Mouse (Mus musculus) forebrain, embryonic 10.5 days (tissue): ENCODE data around the gene Hdac11. TPM values are rescaled to one million over a fixed set of nuclear protein-coding genes. Genes with fewer than 3 reads are reported as not detected.
"Not testable (repeated sequence)": the region's sequence is repeated elsewhere in the genome, so short reads cannot be mapped to it uniquely, and the experiment has no call there.

Experiments
- DNase-seq: peaks from one replicate; pipeline ENCODE4 v3.0.0-alpha.2; 2017; ENCODE audit warnings: low spot score; ENCODE audit errors: extremely low spot score
- H3K27ac ChIP-seq: fragments of 300-500 bp; sonication (generic); 2 replicates; pipeline ENCODE4 v1.5.1; 2016; ENCODE audit warnings: mild to moderate bottlenecking
- H3K27me3 ChIP-seq: fragments of 300-500 bp; sonication (generic); 2 replicates; pipeline ENCODE4 v1.6.1; 2016; ENCODE audit warnings: mild to moderate bottlenecking; ENCODE audit not compliant: poor library complexity, severe bottlenecking
- H3K36me3 ChIP-seq: fragments of 300-500 bp; sonication (generic); replicated peaks from 2 replicates; pipeline ENCODE4 v1.6.1; 2016; ENCODE audit warnings: mild to moderate bottlenecking, moderate library complexity
- H3K4me1 ChIP-seq: fragments of 300-500 bp; sonication (generic); 2 replicates; pipeline ENCODE4 v1.6.1; 2016
- H3K4me3 ChIP-seq: fragments of 300-500 bp; sonication (generic); 2 replicates; pipeline ENCODE4 v1.5.1; 2016; ENCODE audit warnings: mild to moderate bottlenecking, moderate library complexity
- H3K9me3 ChIP-seq: fragments of 300-500 bp; sonication (generic); 2 replicates; pipeline ENCODE4 v1.6.1; 2016; ENCODE audit warnings: mild to moderate bottlenecking, moderate library complexity
- WGBS: fragments of 180-500 bp; shearing (Covaris S2); methylation state at CpG from one replicate; pipeline ENCODE4 v1.1.7; 2016; 5-methylcytosine and 5-hydroxymethylcytosine counted together
- polyA plus RNA-seq: library from polyadenylated mRNA; unstranded; fragments of >200 nt; fragmentation: Nextera tagmentation; extraction: Ambion mirVana; gene quantifications from 2 replicates; pipeline ENCODE4 v1.2.1, GENCODE M21; 2016

The Hdac11 gene
- polyA plus RNA-seq, 1 experiment from 2014 or later: 9.8 TPM

DNA sequence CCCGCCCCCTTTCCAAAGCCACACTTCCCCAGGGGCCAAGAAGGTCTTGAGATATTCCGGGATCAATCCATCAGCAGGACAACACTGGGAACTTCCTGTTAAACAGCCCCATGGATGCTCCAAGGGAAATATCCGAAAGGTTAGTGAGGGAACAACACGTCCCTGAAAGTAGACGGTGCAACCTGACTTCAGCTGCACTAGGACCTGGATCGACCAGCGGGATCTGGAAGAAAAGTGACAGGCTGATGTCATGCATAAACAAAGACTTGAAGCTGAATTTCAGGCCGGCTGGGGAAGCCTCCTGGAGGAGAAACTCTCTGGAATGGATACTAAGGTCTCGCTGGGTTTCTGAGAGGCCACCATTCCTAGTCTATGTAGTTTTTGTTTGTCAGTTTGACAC lies 39.3 kb upstream of the Hdac11 start:
- H3K4me3 ChIP-seq: peak overlapping the region; percentile 84
- peaks cover 4% of the 10 kb centered on the region for H3K36me3 ChIP-seq
- peaks cover 27% of the 10 kb centered on the region for H3K27me3 ChIP-seq
- H3K4me1 ChIP-seq: peaks cover 38% of the 10 kb centered on the region
- H3K27ac ChIP-seq: peak overlapping the region; percentile 96
- H3K9me3 ChIP-seq: peaks cover 11% of the 10 kb centered on the region; the same call in 1 of the 2 replicates
- no peak for DNase-seq
- 3% methylated on average over 9 of the region's 9 CpGs for WGBS

DNA sequence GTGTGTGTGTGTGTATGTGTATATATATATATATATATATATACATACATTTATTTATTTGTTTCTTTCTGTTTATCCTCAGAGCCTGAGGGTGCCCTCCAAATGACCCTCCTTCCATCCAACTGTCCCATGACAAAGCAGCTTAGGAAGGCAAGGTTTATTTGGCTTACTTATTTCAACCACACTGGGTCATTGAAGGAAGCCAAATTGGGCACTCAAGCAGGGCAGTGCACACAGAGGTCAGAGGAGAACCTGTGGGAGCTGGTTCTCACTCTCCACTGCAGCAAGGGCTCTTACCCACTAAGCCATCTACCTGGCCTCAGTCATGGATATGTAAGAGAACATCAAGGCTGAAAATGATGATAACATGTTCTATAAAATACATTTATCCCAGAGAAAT lies 37.9 kb upstream of the Hdac11 start:
- peaks cover 38% of the 10 kb centered on the region for H3K4me1 ChIP-seq
- H3K36me3 ChIP-seq: no peaks in the 10 kb centered on the region
- H3K27ac ChIP-seq: no peak overlapping the region
- H3K9me3 ChIP-seq: peaks cover 11% of the 10 kb centered on the region; the same call in 1 of the 2 replicates
- no peak for DNase-seq
- H3K4me3 ChIP-seq: no peak overlapping the region
- peaks cover 27% of the 10 kb centered on the region for H3K27me3 ChIP-seq

DNA sequence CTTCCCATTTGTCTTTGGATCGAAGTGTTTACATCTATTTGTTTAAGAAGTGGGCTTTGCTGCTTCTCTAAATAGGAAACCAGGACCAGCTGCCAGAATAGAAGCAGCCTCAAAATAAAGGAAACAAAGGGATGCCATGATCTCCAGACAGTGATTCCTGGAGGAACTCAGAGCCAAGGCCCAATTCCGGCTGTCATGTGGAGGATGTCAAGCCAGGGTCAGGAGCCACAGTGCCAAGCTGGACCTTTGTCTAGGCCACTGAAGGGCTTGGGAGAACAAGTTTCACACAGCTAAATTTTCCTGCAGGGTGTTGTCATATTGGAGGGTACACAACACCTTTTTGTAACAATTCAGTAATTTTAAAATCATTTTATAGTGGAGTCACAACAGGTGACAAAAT lies 36.3 kb upstream of the Hdac11 start:
- DNase-seq: no peak
- Histone ChIP-seq H3K27ac (no peak overlapping the region), H3K9me3 (peaks cover 11% of the 10 kb centered on the region; the same call in 1 of the 2 replicates), H3K36me3 (no peaks in the 10 kb centered on the region), H3K27me3 (peaks cover 27% of the 10 kb centered on the region), H3K4me1 (peaks cover 35% of the 10 kb centered on the region), H3K4me3 (no peak overlapping the region)
- 88% methylated on average over 2 of the region's 2 CpGs for WGBS

DNA sequence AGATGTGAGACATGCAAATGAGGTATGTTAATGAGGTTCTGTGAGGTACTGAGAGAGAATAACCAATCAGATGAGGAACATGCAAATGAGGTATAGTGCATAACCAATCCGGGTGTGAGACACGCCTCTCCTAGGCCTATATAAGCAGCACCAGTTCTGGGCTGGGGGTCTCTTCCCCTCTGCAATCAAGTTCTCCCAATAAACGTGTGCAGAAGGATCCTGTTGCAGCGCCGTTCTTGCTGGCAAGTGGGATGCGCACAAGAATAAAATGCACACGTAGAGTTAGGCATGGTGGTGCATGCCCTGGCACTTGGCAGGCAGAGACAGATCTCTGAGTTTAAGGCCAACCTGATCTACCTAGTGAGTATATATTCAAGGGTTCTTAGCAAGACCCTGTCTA lies 35.4 kb upstream of the Hdac11 start:
- H3K4me1 ChIP-seq: peaks cover 26% of the 10 kb centered on the region
- H3K4me3 ChIP-seq, H3K36me3 ChIP-seq, DNase-seq, H3K27ac ChIP-seq: not testable (repeated sequence)
- WGBS: 91% methylated on average over 7 of the region's 7 CpGs
- peaks cover 11% of the 10 kb centered on the region; the same call in 1 of the 2 replicates for H3K9me3 ChIP-seq
- H3K27me3 ChIP-seq: peaks cover 23% of the 10 kb centered on the region

DNA sequence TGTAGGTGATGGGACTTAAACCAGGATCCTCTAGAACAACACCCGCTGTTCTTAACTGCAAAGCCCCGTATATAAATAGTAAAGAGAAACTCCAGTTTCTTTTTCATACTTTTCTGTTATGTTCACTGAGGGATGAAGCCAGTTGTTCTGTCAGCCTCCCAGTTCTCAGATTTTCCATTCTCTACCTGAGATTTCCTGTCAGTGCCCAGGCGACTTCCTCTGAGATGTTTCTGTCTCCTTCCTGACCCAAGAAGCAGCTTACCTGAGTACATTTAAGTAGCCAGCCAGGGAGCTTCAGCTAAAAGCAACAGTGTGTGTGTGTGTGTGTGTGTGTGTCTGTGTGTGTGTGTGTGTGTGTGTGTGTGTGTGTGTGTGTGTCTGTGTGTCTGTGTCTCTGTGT lies 33.0 kb upstream of the Hdac11 start:
- Histone ChIP-seq H3K4me1 (0 out of 2 replicates have a peak, but pooled peaks cover 7% of the 10 kb centered on the region), H3K4me3 (no peak overlapping the region), H3K27me3 (peaks cover 10% of the 10 kb centered on the region), H3K27ac (no peak overlapping the region), H3K9me3 (peaks cover 11% of the 10 kb centered on the region; the same call in 1 of the 2 replicates), H3K36me3 (no peaks in the 10 kb centered on the region)
- WGBS: 92% methylated on average over 3 of the region's 3 CpGs
- DNase-seq: no peak

DNA sequence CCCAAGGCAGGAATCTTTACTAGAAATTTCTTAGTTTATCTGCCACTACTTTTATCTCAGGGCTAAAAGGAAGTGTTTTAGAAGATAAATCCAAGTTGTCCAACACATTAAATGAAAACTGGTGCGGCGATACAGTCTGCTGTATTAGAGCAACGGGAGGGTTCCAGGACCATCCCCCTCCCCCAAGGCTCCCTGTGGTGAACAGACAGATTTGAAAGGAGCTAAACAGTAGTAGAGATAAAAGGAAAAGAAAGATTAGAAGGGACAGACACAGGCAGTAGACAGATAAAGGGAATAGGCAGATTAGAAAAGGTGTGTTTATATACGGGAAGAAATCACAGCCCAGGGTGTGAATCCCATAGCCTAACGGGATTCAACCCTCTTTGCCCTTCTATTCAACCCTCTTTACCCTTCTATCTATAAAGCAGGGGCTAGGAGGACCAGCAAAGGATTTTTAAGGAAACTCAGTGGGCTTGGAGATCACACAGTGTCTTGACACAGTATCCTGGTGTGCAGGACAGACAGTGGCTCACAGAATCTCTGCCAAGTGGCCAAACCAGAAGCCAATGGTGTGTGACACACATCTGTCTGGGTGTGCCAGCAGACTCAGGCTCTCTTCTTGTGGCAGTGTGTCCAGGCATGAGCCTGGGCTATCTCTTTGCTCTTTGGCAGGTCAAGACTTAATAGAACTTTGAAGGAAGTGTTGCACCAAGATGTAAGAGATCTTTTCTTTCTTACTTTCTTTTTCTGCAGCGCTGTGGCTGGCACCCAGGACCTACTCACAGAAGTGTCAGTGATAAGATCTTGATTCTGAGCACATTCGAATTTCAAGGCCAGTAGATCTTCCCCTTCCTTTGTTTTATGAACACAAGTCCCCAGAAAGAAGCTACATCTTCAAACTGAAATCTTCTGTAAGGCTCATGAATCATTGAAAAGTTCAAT lies 31.9 kb upstream of the Hdac11 start:
- H3K27ac ChIP-seq: no peak overlapping the region
- WGBS: 51% methylated on average over 7 of the region's 7 CpGs
- DNase-seq: no peak
- no peaks in the 10 kb centered on the region; the same call in 1 of the 2 replicates for H3K27me3 ChIP-seq
- 0 out of 2 replicates have a peak, but pooled peaks cover 7% of the 10 kb centered on the region for H3K4me1 ChIP-seq
- H3K9me3 ChIP-seq: peaks cover 11% of the 10 kb centered on the region; the same call in 1 of the 2 replicates
- H3K36me3 ChIP-seq: no peaks in the 10 kb centered on the region
- no peak overlapping the region for H3K4me3 ChIP-seq

DNA sequence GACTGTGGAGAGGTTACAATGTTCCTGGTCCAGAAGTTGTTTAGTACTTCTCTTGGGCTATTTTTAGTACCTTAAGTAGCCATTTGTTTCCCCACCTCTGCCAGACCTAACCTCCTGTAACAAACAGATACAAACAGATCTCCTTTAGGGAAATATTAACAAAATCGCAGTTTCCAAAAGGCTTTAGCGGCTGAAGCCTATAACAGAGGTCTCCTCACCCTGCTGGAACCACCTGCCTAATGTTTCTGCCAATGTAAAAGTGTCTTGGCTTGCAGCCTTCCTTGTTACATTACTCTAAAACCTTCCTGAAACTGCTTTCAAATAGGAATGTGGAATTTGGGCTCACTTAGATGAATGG lies 31.3 kb upstream of the Hdac11 start:
- Histone ChIP-seq H3K9me3 (peaks cover 11% of the 10 kb centered on the region; the same call in 1 of the 2 replicates), H3K27ac (no peak overlapping the region), H3K4me1 (0 out of 2 replicates have a peak, but pooled peaks cover 7% of the 10 kb centered on the region), H3K27me3 (no peaks in the 10 kb centered on the region; the same call in 1 of the 2 replicates), H3K36me3 (no peaks in the 10 kb centered on the region), H3K4me3 (no peak overlapping the region)
- WGBS: 92% methylated on average over 2 of the region's 2 CpGs
- no peak for DNase-seq

DNA sequence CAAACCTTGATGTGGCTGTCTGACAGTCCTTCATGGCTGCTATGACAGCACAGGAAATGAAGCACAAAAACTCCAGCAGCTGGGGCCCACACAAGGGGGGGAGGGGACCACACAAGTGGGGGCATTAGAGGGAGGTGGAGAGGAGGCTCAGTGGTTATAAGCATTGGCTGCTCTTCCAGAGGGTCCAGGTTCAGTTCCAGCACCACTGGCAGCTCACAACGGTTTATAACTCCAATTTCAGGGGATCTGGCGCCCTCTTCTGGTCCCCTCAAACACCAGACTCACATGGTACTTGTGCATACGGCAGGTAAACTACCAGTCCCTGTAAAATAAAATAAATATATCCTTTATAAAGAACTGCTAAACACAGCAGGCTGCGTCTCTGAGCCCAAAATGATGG lies 27.5 kb upstream of the Hdac11 start:
- no peaks in the 10 kb centered on the region for H3K36me3 ChIP-seq
- WGBS: 52% methylated on average over 4 of the region's 4 CpGs
- H3K4me3 ChIP-seq: no peak overlapping the region
- H3K9me3 ChIP-seq: no peaks in the 10 kb centered on the region; the same call in 1 of the 2 replicates
- DNase-seq: no peak
- H3K27me3 ChIP-seq: no peaks in the 10 kb centered on the region
- H3K27ac ChIP-seq: no peak overlapping the region
- 0 out of 2 replicates have a peak, but pooled peaks cover 7% of the 10 kb centered on the region for H3K4me1 ChIP-seq

DNA sequence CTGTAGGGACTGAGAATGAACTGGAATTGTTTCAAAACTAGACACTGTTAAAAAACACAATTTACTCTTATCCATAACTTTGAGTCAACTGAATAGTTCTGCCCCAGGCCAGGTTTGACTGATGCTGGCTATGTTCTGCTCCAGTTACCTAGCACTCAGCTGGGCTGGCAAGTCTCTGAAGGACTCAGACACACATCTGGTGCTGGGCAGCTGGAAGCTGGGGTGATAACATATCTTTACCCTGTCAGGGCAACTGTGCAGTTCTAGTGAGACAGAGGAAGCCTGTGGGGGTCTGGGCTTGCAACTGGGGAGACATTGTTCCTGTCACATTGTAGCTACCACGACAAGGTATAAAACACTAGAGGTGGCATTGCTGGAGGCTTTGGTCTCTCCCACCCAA lies 25.6 kb upstream of the Hdac11 start:
- WGBS: 53% methylated on average over 1 of the region's 1 CpGs
- H3K4me3 ChIP-seq: no peak overlapping the region

DNA sequence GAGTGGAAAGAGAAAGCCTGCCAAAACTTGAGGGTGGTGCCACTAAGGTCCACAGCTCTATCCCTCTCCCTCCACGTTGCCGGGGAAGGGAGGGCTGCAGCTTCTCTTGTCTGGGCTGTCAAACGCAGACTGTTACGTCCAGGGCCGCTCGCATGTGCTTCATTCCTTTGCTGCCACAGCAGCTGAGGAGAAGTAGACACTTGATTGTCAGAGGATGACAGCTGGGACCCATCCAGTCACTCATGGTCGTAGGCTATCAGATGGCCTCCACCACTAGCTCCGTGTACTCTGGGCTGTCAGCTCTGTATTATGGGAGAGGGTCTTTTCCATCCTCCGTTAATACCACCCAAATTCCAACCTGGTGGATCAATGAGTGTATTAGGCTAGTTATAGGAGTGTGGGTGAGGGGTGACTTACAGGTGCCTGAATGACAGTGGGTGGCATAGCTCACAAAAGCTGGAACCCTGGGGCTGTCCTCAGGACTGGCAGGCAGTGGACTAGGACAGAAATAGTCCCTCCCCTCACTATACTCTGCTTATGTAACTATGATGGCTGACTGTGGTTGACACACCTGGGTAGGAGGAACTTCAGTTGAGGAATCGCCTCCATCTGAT lies 19.0 kb upstream of the Hdac11 start:
- no peak overlapping the region for H3K27ac ChIP-seq
- H3K27me3 ChIP-seq: no peaks in the 10 kb centered on the region
- H3K9me3 ChIP-seq: no peaks in the 10 kb centered on the region
- WGBS: 89% methylated on average over 10 of the region's 10 CpGs
- no peak overlapping the region for H3K4me3 ChIP-seq
- DNase-seq: no peak
- H3K4me1 ChIP-seq: no peaks in the 10 kb centered on the region
- no peaks in the 10 kb centered on the region for H3K36me3 ChIP-seq

More for the DNA sequence above, 25.6 kb upstream of the Hdac11 start:
- DNase-seq: no peak
- no peaks in the 10 kb centered on the region for H3K27me3 ChIP-seq
- H3K36me3 ChIP-seq: no peaks in the 10 kb centered on the region
- no peaks in the 10 kb centered on the region for H3K4me1 ChIP-seq
- no peak overlapping the region for H3K27ac ChIP-seq
- H3K9me3 ChIP-seq: no peaks in the 10 kb centered on the region; the same call in 1 of the 2 replicates

DNA sequence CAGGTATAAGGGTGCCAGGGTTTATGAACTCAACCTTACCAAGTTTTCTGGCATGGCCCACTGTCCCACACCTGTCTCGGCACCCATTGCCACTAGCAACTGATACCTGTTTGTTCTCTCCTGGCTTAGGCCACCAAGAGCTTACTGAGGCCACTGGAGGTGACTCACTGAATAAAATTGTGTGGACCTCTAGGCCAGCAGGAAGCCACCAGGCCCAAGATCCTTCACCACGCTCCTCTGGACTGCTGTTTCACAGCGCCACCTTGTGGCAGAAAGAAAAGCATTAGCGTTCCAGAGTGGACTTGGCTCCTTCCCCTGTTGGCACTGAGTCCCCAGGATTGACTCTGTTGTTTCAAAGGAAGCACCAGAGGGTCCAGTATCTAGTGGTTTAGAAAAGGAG lies 16.6 kb upstream of the Hdac11 start:
- WGBS: 27% methylated on average over 4 of the region's 4 CpGs
- Histone ChIP-seq H3K36me3 (no peaks in the 10 kb centered on the region), H3K4me1 (no peaks in the 10 kb centered on the region), H3K27me3 (no peaks in the 10 kb centered on the region), H3K27ac (no peak overlapping the region), H3K9me3 (no peaks in the 10 kb centered on the region), H3K4me3 (no peak overlapping the region)
- peak; percentile 64 for DNase-seq

DNA sequence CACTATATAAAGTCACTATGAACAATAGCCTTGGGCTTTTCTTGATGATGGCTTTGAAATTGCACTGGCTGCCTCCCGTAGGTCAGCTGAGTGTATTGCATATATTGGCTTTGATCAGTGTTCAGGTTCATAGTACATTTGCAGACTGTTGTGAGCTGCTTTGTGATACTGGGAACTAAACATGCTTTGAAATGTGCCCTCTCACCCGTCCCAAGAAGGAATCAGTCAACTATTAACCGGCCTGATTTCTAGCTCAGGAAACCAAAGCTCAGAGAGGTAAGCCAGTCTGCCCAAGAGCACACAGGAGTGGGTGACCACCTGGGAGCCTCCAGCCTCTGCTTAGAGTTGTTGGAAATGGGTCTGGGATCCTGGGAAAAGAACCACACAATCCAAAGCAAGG lies 11.4 kb upstream of the Hdac11 start:
- Histone ChIP-seq H3K36me3 (no peaks in the 10 kb centered on the region), H3K27ac (no peak overlapping the region), H3K4me1 (peaks cover 14% of the 10 kb centered on the region), H3K4me3 (no peak overlapping the region), H3K27me3 (no peaks in the 10 kb centered on the region), H3K9me3 (no peaks in the 10 kb centered on the region)
- 88% methylated on average over 3 of the region's 3 CpGs for WGBS
- no peak for DNase-seq

DNA sequence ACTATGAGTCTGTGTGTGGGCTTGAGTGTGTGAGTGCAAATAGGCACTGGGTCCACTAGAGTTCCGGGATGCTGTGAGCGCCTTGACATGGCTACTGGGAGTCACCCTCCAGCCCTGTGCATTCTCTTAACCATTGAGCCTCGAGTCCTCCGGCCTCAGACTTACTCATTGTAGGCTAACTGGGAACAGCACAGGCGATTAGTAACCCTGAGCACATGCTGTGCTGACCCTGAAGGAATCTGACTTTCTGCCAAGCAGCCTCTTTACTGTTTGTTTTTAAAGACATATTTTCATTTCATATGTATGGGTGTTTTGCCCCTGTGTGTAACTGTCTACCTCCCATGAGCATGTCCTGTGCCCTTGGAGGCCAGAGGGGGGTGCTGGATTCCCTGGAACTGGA lies 10.9 kb upstream of the Hdac11 start:
- no peak overlapping the region for H3K27ac ChIP-seq
- DNase-seq: no peak
- no peak overlapping the region for H3K4me3 ChIP-seq
- no peaks in the 10 kb centered on the region for H3K27me3 ChIP-seq
- WGBS: 73% methylated on average over 5 of the region's 5 CpGs
- H3K4me1 ChIP-seq: peaks cover 14% of the 10 kb centered on the region
- no peaks in the 10 kb centered on the region for H3K9me3 ChIP-seq
- no peaks in the 10 kb centered on the region for H3K36me3 ChIP-seq
